Mouse (Mus musculus) yolk sac, embryonic 10.5 days (tissue): ENCODE measurements around the gene Lrrc37a.
"Not testable (repeated sequence)": the region's sequence is repeated elsewhere in the genome, so short reads cannot be mapped to it uniquely, and the experiment has no call there.

Experiments used
- DNase-seq: peaks from one replicate; pipeline ENCODE4 v3.0.0-alpha.2; 2017; ENCODE audit warnings: low spot score

Lrrc37a gene

DNA sequence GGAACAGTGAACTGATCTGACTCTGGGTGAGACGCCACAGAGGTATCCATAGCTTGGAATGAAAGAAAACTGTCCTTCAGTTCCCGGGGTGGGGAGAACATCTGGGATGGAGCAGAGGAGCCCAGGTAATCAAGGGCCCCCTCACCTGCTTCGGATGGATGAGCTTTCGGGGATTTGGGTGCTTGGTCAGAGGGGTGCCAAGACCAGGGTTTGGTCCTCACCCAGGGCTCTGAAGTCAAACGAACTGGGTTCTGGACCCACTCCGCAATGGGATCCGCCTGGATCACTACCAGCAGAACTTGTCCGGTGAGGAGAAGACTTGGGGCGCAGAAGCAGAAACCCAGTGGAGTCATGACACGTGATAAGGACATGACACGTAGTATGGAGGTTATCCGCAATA, at the start of gene Lrrc37a:
Gene Lrrc37a, minus strand, starts transcription at position 101 of the 400 bp plus-strand sequence.
- DNase-seq = no peak

DNA sequence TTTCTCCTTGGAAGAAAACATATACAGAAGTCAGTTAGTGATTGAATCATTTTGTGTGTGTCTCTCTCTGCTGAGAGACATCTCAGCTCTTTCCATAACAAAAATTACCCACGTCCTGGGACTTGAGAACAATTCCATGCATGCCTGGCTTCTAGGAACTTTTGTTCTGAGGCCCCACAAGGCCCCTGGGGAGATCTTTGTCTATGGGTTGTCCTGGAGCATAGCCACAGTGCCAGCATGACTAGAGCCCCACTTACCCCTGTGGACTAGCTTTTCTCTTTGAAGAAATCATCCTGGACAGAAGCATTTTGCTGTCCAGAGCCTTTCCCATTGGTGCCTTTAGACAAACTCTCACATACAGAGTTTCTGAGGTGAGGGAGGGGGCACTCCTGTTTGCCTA, 30.6 kb upstream of the Lrrc37a start:
- DNase-seq = not testable (repeated sequence)

DNA sequence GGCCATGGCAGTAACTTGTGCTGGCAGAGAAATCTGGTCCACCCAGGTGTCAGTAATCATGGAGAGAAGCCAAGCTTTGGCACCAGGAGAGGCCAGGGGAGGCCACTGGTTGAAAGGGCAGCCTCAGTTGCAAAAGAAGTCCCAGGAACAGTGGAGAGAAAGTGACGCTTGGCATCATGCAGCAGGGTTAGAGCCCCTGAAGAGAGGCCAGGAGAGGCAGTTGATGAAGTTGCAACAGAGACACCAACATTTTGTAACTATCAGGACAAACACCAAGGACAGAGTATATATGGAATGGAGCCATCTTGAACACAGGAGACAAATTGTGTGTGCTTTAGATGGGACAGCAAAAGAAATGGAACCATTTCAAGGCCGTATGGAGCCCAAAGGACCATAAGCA, 7.7 kb upstream of the Lrrc37a start:
- no peak for DNase-seq

DNA sequence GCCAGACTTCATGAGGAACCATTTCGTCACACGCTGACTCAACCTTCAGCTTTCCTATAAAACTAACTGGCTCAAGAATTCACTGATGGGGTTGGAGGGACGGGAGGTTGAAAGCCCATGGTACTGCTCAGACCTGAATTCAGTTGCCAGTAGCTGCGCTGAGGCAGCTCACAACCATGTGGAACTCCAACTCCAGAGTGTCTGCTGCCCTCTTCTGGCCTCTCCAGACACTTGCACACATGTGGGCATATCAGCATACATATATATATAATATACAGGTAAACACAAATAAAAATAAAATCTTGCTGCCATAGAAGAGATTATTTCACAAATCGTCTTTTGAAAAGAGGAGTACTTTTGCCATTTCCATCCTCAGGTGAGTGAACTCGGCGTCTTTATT, 40.0 kb downstream of the Lrrc37a start:
- peak; percentile 6 for DNase-seq

DNA sequence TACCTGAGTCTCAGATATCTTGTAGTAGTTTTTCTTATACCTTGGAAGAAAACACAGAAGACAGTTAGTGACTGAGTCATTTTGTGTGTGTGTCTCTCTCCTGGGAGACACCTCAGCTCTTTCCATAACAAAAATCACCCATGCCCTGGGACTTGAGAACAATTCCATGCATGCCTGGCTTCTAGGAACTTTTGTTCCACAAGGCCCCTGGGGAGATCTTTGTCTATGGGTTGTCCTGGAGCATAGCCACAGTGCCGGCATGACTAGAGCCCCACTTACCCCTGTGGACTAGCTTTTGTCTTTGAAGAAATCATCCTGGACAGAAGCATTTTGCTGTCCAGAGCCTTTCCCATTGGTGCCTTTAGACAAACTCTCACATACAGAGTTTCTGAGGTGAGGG, 53.3 kb downstream of the Lrrc37a start:
- DNase-seq = not testable (repeated sequence)

DNA sequence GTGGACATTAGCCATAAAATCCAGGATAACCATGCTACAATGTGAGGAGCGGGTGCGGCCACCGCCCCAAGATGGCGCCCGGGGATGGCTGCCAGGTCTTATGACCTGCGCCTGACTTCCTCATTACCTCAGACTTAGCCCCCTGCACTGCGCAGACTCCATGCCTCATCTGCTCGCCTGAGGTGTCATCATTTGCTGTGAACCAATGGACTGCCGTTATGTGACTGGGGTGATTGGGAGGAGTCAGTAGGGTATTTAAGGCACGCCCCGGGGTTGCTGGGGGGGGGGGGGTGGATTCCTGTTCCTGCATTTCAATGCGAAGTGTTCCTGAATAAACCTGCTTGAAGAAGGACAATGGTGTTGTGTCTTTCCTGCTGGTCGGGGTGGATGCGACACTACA, 54.7 kb downstream of the Lrrc37a start:
- not testable (repeated sequence) for DNase-seq

DNA sequence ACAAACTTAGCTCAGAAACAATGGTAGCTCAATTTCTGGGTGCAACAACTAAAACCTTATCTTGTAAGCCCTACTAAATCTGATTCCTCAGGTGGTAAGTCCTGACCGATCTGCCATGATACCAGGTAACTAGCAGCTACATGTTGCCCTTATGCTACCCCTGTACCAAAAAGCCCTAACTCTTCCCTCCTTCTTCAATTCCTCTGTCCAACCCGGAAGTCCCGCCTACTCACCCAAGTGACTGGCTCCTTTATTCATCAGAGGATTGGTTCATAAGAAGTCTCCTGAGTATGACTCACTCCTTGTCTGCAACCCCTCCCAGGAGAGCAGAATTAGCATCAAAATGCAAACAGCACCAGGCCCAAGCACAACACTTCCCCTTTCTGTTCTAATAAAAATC, 60.7 kb downstream of the Lrrc37a start:
- no peak for DNase-seq

DNA sequence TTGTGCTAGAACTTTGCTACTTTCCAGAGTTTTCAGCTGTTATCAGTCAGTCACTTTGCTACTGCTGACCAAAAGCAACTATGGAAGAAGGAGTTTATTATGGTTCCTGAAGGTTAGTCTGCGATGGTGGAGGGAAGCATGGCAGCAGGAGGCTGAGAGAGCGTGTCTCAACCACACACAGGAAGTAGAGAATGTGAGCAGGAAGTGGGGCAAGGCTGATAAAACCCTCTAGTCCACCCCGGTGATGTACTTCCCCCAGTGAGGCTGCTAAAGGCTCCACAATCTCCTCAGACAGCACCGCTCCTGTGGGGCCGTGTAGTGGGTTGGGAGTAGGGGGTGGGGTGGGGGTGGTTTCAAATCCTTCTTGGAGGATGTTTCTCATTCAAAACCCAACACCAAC, 68.1 kb downstream of the Lrrc37a start:
- no peak for DNase-seq

DNA sequence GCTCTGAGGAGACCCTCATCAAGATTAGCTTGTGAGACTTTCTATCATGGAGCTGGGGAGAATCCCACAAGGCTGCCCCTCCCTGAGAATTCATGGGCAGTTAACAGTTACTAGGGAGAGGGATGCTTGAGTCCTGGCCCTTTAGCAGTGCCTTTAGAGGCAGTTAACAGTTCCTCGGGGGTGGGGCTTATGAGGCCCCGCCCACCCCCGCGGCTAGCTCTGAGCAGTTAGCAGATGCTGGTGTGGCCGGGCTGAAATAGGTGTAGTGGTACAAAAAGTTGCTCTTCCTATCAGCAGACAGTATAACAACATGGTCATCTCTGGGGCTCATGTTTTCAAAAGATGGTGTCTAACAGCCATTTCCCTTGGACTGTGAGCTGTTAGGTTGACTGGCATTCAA, 79.4 kb downstream of the Lrrc37a start:
- DNase-seq = no peak

DNA sequence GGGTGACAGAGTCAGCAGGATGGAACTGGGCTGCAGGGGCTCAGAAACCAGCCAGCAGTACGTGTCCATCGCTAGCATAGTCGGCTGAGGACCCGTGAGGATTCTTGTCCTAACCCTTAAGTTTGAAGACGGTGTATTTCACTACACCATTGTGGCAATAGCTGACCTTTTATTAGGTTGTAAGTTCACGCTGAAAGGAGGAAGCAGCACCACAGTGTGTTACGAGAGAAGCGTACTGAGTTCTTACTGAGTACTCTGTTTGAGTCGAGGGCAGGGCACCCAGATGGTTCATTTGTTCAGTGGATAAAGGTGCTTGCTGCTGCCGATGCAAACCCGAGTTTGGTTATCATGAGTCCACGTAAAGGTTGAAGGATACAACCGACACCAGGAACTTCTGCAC, 84.7 kb downstream of the Lrrc37a start:
- no peak for DNase-seq

DNA sequence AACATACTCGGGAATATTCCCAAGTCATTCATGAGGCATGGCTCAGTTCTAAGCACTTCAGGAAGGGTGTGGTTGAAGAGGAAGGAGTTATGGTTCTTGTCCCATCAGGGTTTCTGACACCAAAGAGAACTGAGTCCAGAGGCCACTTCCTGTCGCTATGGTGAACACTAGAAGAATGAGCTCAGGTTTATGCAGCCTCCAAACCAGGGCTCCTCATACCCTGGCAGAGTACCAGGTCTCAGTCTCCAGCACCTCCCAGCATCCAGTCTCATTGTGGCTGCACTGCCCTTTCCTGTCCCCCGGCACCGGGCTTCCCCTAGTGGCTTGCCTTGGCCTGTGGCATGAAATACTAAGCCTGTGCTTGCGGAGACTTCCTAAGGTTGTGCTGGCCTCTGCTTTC, 85.2 kb downstream of the Lrrc37a start:
- no peak for DNase-seq

DNA sequence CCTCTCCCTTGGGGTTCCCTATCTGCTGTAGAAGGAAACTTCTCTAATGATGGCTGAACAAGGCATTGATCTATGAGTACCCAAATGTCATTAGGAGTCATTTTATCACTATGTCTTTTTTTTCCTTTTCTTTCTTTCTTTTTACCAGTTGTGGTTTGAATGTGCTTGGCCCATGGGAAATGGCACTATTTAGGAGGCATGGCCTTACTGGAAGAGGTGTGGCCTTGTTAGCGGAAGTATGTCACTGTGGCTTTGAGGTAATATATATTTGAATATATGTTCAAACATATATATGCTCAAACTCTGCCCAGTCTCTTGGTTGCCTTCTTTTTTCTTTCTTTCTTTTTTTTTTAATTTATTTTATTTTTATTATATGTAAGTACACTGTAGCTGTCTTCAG, 90.9 kb downstream of the Lrrc37a start:
- no peak for DNase-seq

DNA sequence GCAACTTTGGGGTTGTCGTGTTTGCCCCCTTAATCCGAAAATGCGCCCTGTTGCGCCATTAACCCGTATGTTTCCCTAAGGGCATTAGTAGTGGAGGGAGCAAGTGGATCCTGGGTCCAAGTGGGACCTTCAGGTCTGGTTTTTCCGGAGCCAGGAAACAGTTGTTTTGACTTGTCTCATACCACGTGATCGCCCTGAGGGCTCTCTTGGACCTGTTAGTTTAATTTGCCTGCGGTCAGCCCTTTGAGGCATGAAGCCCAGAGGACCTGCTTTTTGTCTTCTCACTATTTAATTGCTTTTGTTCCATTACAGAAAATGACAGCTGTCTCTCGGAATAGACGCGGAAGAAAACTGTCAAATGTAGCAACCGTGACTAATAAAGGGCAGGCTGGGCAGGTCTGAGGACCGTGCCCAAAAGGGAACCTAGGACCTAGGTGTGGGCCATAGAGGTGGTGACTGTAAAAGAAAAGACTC, 91.4 kb downstream of the Lrrc37a start:
- no peak for DNase-seq

DNA sequence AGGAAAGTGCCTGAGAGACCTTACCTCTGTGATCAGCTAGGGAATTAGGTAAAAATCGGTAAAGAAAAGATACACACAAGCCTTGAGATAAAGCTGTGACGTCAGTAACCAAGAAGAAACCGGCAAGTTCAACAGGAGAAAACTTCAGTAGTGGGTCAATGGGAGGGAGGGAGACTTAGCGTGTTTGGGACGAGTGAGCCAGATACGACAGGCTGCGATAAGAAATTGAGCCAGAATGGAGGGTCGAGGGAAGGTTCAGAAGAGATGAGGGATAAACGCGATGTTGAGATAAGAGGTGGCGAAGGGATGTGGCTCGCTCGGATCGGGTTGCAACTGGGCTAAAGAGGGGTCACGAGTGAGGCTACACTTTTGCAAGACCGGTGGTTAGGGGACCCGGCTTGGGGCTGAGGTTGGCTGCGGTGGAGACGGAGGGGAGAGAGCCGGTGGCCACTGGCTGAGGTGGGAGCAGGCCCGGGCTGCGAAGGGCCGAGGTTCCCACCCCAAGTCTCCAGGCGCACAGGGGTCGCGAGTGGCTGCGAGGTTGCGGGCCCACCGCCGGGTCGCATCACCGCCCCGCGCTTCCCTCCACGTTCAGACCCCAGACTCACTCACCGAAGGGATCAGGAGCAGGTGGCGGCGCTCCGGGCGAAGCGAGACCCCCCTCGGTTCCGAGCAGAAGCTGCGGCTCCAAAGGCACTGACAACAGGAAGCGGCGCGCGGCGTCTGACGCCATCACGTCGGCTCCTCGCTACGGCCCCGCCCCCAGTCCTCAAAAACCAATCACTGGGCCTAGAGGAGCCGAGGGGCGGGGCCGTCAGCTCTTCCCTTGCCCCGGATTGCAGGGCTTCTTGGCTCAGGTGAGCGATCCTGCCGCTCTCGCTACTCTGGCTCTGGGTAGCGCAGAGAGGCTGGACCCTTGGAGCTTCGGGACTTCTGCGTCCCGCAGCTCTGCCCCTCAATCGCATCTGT, 92.1 kb downstream of the Lrrc37a start, which contains the start of gene Plekhm1:
Gene Plekhm1, minus strand, starts transcription at position 707 of the 969 bp plus-strand sequence.
- DNase-seq = peak; percentile 92

DNA sequence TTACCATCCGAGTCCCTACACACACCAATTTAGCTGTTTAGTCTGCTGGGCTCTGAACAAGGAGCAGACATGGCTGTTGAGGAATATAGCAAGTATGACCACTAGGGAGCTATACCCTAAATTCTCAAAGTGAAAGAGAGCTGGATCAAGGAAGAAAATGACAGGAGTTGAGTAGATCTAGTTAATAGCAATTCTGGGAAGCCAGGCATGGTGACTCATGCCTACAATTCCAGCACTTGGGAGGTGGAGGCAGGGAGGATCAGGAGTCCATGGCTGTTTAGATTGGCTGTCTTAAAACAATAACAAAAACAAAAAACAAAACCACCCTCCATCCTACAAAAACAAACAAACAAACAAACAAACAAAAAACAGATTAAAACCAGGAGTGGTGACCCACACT, 93.1 kb downstream of the Lrrc37a start:
- DNase-seq = no peak

DNA sequence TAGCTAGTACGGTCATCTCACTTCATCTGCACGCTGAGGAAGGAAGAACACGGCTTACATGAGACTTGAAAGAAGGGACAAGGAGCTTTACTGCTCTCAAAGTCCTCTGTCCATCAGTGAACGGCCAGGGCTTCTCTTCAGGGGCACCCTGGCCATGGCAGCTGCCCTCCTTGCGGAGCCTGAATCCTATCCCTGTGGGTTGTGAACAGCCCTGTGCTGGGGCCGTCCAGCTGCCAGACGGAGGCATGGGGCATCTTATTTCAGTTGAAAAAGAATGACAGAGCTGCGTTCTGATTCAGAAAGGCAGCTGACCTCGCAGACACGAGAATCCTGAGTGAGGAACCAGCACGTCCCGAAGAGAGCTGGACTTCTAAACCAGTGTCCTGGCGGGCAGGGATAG, 95.5 kb downstream of the Lrrc37a start:
- DNase-seq = no peak

DNA sequence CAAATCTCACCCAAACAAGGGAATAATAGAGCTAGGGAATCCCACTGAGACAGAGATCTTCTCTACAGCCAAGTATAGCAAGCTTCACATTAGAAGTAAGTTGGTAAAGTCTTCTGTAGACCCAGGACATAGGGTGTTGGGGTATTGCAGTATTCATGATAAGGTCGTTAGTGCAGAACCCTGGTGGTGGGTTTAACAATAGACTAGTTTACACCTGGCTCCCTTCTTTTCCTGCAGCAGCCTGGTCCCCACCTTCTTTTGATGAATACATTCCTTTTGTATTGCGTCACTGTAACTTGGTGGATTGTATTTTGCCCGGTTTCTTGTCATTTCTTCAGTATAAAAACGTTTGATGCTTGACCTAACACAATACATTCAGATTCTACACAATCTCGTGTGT, 97.3 kb downstream of the Lrrc37a start:
- not testable (repeated sequence) for DNase-seq

DNA sequence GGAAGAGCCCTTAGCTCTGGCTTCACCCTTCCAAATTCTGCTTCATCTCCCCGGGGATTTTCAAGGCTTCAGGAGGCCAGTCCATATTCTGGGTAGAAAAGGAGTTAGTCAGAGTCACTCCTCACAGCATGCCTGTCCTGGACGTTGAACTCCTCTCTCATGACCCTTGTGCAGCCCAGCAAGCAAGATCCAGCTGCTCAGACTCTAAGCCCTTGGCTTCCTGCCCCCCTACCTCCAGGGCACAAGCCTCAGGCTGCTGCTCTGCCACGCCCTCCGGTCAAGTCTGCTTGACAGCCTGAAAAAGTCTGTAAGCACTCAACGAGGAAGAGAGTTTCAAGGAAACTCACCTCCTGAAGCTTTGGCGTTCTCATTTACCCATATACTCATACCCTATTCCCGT, 97.8 kb downstream of the Lrrc37a start:
- DNase-seq = peak; percentile 75

DNA sequence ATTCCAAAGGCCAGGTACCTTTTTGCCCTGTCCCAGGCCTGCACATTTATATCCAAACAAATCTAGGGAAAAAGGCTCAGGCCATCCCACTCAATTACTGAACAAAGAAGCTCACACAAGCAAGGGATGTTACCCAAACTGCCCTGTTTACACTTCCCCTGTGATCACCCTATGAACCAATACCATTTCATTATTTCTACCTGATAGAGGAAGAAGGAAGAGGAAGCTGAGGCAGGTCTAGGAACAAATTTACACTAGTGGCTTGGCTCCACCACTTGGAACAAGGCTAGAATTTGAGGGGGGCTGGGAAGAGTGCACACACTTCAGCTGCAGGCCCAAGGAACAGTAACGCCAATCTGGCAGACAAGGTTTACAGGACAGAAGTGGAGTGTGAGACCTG, 98.6 kb downstream of the Lrrc37a start:
- DNase-seq = no peak

DNA sequence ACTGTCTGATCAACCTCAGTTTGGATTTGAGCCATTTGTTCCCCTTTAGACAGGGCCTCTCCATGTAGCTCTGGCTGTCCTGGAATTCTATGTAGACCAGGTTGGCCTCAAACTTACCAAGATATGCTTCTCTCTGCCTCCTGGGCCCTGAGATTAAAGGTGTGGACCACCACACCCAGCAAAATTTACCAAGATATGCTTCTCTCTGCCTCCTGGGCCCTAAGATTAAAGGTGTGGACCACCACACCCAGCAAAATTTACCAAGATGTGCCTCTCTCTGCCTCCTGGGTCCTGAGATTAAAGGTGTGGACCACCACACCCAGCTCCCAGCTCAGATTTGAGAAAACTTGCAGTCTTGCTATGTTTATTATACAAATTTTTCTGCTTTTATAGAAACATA, 99.8 kb downstream of the Lrrc37a start:
- DNase-seq = no peak

DNA sequence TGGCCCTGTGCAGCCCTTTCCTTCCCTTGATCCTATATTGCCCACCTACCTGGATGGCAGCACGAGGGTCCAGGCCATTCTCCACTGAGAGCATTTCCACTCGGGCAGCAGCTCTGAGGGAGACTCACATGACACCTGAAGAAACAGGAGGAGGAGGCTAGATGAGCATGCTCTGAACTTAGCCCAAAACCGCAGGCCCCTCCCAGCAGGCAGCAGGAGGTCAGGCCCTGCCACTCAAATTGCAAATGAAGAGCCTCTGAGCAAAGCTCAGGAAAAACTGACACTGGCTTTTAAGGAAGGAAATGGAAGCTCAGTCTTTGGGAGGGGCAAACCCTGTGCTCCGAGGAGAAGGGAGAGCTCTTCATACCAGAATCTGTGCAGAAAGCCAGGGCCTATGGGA, 100.6 kb downstream of the Lrrc37a start:
- no peak for DNase-seq

DNA sequence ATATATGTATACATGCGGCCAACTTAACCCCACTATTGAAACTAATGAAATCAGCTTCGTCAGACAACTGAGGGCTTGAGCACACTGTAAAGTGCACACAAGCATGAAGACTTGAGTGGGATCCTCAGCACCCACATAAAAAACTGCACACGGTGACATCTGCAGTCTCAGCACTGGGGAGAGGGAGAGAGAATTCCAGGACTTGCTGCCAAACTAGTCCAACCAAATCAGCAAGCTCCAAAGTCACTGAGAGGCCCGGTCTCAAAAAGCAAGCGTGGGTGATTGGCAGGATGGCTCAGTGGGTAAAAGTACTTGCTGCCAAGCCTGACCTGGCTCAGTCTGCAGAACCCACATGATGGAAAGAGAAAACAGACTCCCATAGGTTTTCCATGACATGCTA, 101.7 kb downstream of the Lrrc37a start:
- DNase-seq = no peak

DNA sequence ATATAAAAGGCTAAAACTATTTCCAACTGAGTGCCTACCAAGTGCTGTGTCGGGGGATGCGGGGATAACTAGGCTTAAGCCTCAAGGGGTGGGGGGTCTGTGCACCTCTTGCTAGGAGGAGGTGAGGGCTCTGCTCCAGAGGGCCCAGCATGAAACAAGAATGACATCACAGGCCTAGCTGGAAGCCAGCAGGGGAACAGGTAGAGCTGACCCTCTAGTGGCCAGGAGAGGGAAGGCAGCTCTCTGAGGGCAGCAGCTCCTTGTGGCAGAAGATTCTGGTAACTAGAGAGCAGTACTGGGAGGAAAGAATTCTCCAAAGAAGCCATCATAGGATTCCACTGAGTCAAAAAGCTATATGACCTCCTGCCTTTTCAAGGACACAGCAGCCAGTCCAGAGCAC, 102.2 kb downstream of the Lrrc37a start:
- DNase-seq = peak; percentile 54
